9 mouse cellular contexts compared by ENCODE assay signal in genomic region chr3:99253092-99253488, GRCm38 (mm10). TPM values are rescaled to one million over a fixed set of nuclear protein-coding genes. Genes with fewer than 3 reads are reported as not detected.
DNase-seq lines count a peak whose midpoint lies in the region; ATAC-seq and TF ChIP-seq lines count a peak whose summit lies in the region.
"Had no signal": no experiment of that assay in that cellular context is flagged by ENCODE, and none has a peak within 500 bp of the region (broad histone marks: within the 10 kb centered on the region; RNA-seq: fewer than 3 reads in every experiment).

No protein-coding gene starts in this region.

- H3K4me3 ChIP-seq in midbrain, embryonic 11.5 days (ENCODE audit: low read depth, low read length), result peak overlapping the region; percentile 32; the same call in 1 of the 2 replicates
- H3K4me3 ChIP-seq in midbrain, postnatal 0 days (ENCODE audit: low read depth, low read length), result no peak overlapping the region
- no peak overlapping the region for H3K4me3 ChIP-seq in forebrain, embryonic 12.5 days (replicated peaks)
- H3K4me3 ChIP-seq in limb, embryonic 11.5 days (ENCODE audit: low read depth, low read length), result peak overlapping the region; percentile 92

- no peaks in the 10 kb centered on the region for H3K9me3 ChIP-seq in midbrain, embryonic 11.5 days (ENCODE audit: control insufficient read depth, low read length)
- no peaks in the 10 kb centered on the region for H3K9me3 ChIP-seq in midbrain, postnatal 0 days (ENCODE audit: low read length)
- no peaks in the 10 kb centered on the region for H3K9me3 ChIP-seq in forebrain, embryonic 12.5 days
- H3K9me3 ChIP-seq in limb, embryonic 11.5 days (ENCODE audit: control insufficient read depth, low read length), result no peaks in the 10 kb centered on the region

- H3K36me3 ChIP-seq in midbrain, embryonic 11.5 days (ENCODE audit: control insufficient read depth, insufficient read depth, low read length), result no peaks in the 10 kb centered on the region; the same call in 1 of the 2 replicates
- H3K36me3 ChIP-seq in midbrain, postnatal 0 days (ENCODE audit: insufficient read depth, low read length), result no peaks in the 10 kb centered on the region
- no peaks in the 10 kb centered on the region for H3K36me3 ChIP-seq in forebrain, embryonic 12.5 days (replicated peaks)
- H3K36me3 ChIP-seq in limb, embryonic 11.5 days (ENCODE audit: control insufficient read depth, insufficient read depth, low read length), result no peaks in the 10 kb centered on the region

- TF ChIP-seq CTCF in midbrain, postnatal 0 days (IDR thresholded peaks at IDR 0.05), result no peak

- H3K4me1 ChIP-seq in midbrain, embryonic 11.5 days (ENCODE audit: control insufficient read depth, insufficient read depth, low read length), result peaks cover 17% of the 10 kb centered on the region
- no peaks in the 10 kb centered on the region for H3K4me1 ChIP-seq in midbrain, postnatal 0 days (ENCODE audit: insufficient read depth, low read length)
- H3K4me1 ChIP-seq in forebrain, embryonic 12.5 days, result peaks cover 20% of the 10 kb centered on the region
- H3K4me1 ChIP-seq in limb, embryonic 11.5 days (ENCODE audit: control insufficient read depth, insufficient read depth, low read length), result peaks cover 28% of the 10 kb centered on the region

- peak; percentile 93 for DNase-seq in midbrain, embryonic 11.5 days (ENCODE audit: low spot score, missing footprints)
- DNase-seq in midbrain, postnatal 0 days (ENCODE audit: low spot score), result no peak
- DNase-seq in limb, embryonic 11.5 days (ENCODE audit: low spot score), result peak; percentile 91
- DNase-seq in layer of hippocampus, postnatal 36 days, result no peak
- no peak for DNase-seq in natural killer cell, adult 2 months (ENCODE audit: low spot score in 2 of 2)
- DNase-seq in spleen, adult 18-20 months, result no peak
- DNase-seq: cerebellum, postnatal 36 days had no signal

- ATAC-seq in midbrain, embryonic 11.5 days (ENCODE audit: low FRiP score), result peak; percentile 77
- ATAC-seq in midbrain, postnatal 0 days (ENCODE audit: low FRiP score), result no peak
- peak; percentile 61 for ATAC-seq in forebrain, embryonic 12.5 days (ENCODE audit: low FRiP score)
- ATAC-seq in limb, embryonic 11.5 days (ENCODE audit: insufficient number of reproducible peaks, low FRiP score, low TSS enrichment, low read depth), result peak; percentile 88
- ATAC-seq in monocyte, adult 5-6 weeks (replicated peaks; ENCODE audit: insufficient number of reproducible peaks, low FRiP score, low TSS enrichment, poor library complexity, severe bottlenecking), result no peak

- H3K27ac ChIP-seq in midbrain, embryonic 11.5 days (ENCODE audit: low read depth, low read length), result no peak overlapping the region
- H3K27ac ChIP-seq in midbrain, postnatal 0 days (ENCODE audit: low read depth, low read length), result no peak overlapping the region
- H3K27ac ChIP-seq in forebrain, embryonic 12.5 days, result no peak overlapping the region
- H3K27ac ChIP-seq in limb, embryonic 11.5 days (replicated peaks; ENCODE audit: low read depth, low read length), result peak overlapping the region; percentile 100

- H3K27me3 ChIP-seq in midbrain, embryonic 11.5 days (ENCODE audit: control insufficient read depth, insufficient read depth, low read length), result peaks cover 94% of the 10 kb centered on the region
- peaks cover 86% of the 10 kb centered on the region for H3K27me3 ChIP-seq in midbrain, postnatal 0 days (ENCODE audit: insufficient read depth, low read length)
- peaks cover 99% of the 10 kb centered on the region for H3K27me3 ChIP-seq in forebrain, embryonic 12.5 days
- H3K27me3 ChIP-seq in limb, embryonic 11.5 days (ENCODE audit: control insufficient read depth, insufficient read depth, low read length), result 0 out of 2 replicates have a peak, but pooled peaks cover 5% of the 10 kb centered on the region

- peak overlapping the region; percentile 64 for H3K4me2 ChIP-seq in midbrain, embryonic 11.5 days
- no peak overlapping the region for H3K4me2 ChIP-seq in midbrain, postnatal 0 days (ENCODE audit: low read depth, low read length, poor library complexity, severe bottlenecking)
- peak overlapping the region; percentile 60; the same call in 1 of the 2 replicates for H3K4me2 ChIP-seq in forebrain, embryonic 12.5 days
- H3K4me2 ChIP-seq in limb, embryonic 11.5 days (ENCODE audit: low read depth, severe bottlenecking), result peak overlapping the region; percentile 88

- H3K9ac ChIP-seq in midbrain, embryonic 11.5 days (ENCODE audit: low read length), result no peak overlapping the region
- H3K9ac ChIP-seq in midbrain, postnatal 0 days (replicated peaks; ENCODE audit: low read length, poor library complexity, severe bottlenecking), result no peak overlapping the region
- no peak overlapping the region for H3K9ac ChIP-seq in forebrain, embryonic 12.5 days
- H3K9ac ChIP-seq in limb, embryonic 11.5 days (ENCODE audit: low read length), result peak overlapping the region; percentile 100

- WGBS in midbrain, embryonic 11.5 days, result under 1% methylated on average over 12 of the region's 12 CpGs
- WGBS in midbrain, postnatal 0 days, result under 1% methylated on average over 12 of the region's 12 CpGs
- 0% methylated on average over 12 of the region's 12 CpGs for WGBS in forebrain, embryonic 12.5 days
- under 1% methylated on average over 12 of the region's 12 CpGs for WGBS in limb, embryonic 11.5 days

RNA-seq across cellular contexts. Expression of gene Tbx15, which starts 12.9 kb away (rescaled TPM):
- 1.6 and 1.8 TPM in 2 replicates for polyA plus RNA-seq in midbrain, embryonic 11.5 days (2014; fragmentation: Nextera tagmentation; extraction: Ambion mirVana)
- 1.3 and 13.1 TPM in 2 replicates for total RNA-seq in midbrain, postnatal 0 days (2014; rRNA removed)
- 0.59 and 0.91 TPM in 2 replicates for polyA plus RNA-seq in midbrain, postnatal 0 days (2015; fragmentation: Nextera tagmentation; extraction: Ambion mirVana)
- 2.4 and 2.6 TPM in 2 replicates for polyA plus RNA-seq in forebrain, embryonic 12.5 days (2016; fragmentation: Nextera tagmentation; extraction: Ambion mirVana)
- 50.7 and 55.2 TPM in 2 replicates for polyA plus RNA-seq in limb, embryonic 11.5 days (2014; fragmentation: Nextera tagmentation; extraction: Ambion mirVana)
- 0.39 TPM in 1 of 3 replicates, not detected in the others for total RNA-seq in monocyte, adult 5-6 weeks (2017)
- total RNA-seq in layer of hippocampus, postnatal 36 days (2021), result under 1 TPM; 0.45 to 0.94 TPM

Comparison
In these comparisons a context has a peak if more than half of its experiments do, and no peak if none do; other contexts are left out.
1. ATAC-seq: peak in midbrain, embryonic 11.5 days (single experiment), forebrain, embryonic 12.5 days (single experiment) and limb, embryonic 11.5 days (single experiment); none in midbrain, postnatal 0 days (single experiment) and monocyte, adult 5-6 weeks (single experiment).
2. DNase-seq: peak in midbrain, embryonic 11.5 days (single experiment) and limb, embryonic 11.5 days (single experiment); none in midbrain, postnatal 0 days (single experiment), layer of hippocampus, postnatal 36 days (0 of 2), natural killer cell, adult 2 months (0 of 2) and spleen, adult 18-20 months (0 of 2).
3. H3K4me3 ChIP-seq: peak in midbrain, embryonic 11.5 days (single experiment) and limb, embryonic 11.5 days (single experiment); none in midbrain, postnatal 0 days (single experiment) and forebrain, embryonic 12.5 days (single experiment).
4. RNA of gene Tbx15, which starts 12.9 kb away (polyA plus RNA-seq): 50.7 to 55.2 TPM in limb, embryonic 11.5 days; 2.4 to 2.6 TPM in forebrain, embryonic 12.5 days, 1.6 to 1.8 TPM in midbrain, embryonic 11.5 days and 0.59 to 0.91 TPM in midbrain, postnatal 0 days; every median in the first group is over 10 times any median in the second.